Mouse (Mus musculus) heart, adult 2 months (tissue): Measurements from ENCODE around the gene Bsn.

Experiments used
- CTCF ChIP-seq: fragments of 200-600 bp; IDR thresholded peaks from 2 replicates; pipeline ENCODE4 v1.8.1; 2022; ENCODE audit warnings: antibody characterized with exemption, mild to moderate bottlenecking, moderate library complexity
- POLR2A ChIP-seq: fragments of 200-500 bp; IDR thresholded peaks from 2 replicates; pipeline ENCODE4 v1.6.1; 2011; ENCODE audit warnings: mild to moderate bottlenecking, low read depth, low read length, control low read depth; ENCODE audit not compliant: insufficient read depth

- TF ChIP-seq CTCF (no peak), POLR2A (no peak)
Measured at GRCm38 (mm10) chr9:108094998-108095411, 95.2 kb downstream of the Bsn start.
